Mouse (Mus musculus): ENCODE measurements at regions not wholly inside any gene's neighbourhood (a gene's known extent, or its start where the extent isn't known, plus 50 kb on each side); places are given as distances from the start of the nearest gene placed in this dataset.

GRCm38 (mm10) chr2:103848923-103849700 is 51.7 kb upstream of the Caprin1 start:
- intact Hi-C loops (cut with DNase I) = loop anchor here (5.0 kb wide), 2 partner anchors 52 to 282 kb away; partner anchors contain the start of genes Abtb2 and Caprin1
- peak; percentile 43 to 73 for DNase-seq

- intact Hi-C loops (cut with DNase I) = loop anchor here (5.0 kb wide), 2 partner anchors 53 to 283 kb away; partner anchors contain the start of genes Abtb2 and Caprin1
- no peak for DNase-seq
These were observed 52.5 kb upstream of the Caprin1 start for GRCm38 (mm10) chr2:103849766-103850530.

GRCm38 (mm10) chr2:103850531-103850816 is 53.0 kb upstream of the Caprin1 start:
- intact Hi-C loops (cut with DNase I) = no loop called here
- DNase-seq = no peak

- peak; percentile 36 to 37 for DNase-seq
- intact Hi-C loops (cut with DNase I) = no loop called here
These were observed 53.7 kb upstream of the Caprin1 start for GRCm38 (mm10) chr2:103851171-103851570.

- intact Hi-C loops (cut with DNase I) = loop anchor here (10.0 kb wide), 1 partner anchor 116 kb away; no protein-coding TSS in a partner anchor
- DNase-seq = no peak
These were observed 63.8 kb upstream of the Caprin1 start for GRCm38 (mm10) chr2:103861226-103861625.

- intact Hi-C loops (cut with DNase I) = loop anchor here (10.0 kb wide), 1 partner anchor 119 kb away; no protein-coding TSS in a partner anchor
- no peak for DNase-seq
These were observed 66.8 kb upstream of the Caprin1 start for GRCm38 (mm10) chr2:103864254-103864653.

GRCm38 (mm10) chr2:103865319-103866171 is 68.1 kb upstream of the Caprin1 start:
- peak; percentile 34 to 71 for DNase-seq
- intact Hi-C loops (cut with DNase I) = loop anchor here (10.0 kb wide), 1 partner anchor 121 kb away; no protein-coding TSS in a partner anchor

GRCm38 (mm10) chr2:103867241-103867957 is 70.0 kb upstream of the Caprin1 start:
- intact Hi-C loops (cut with DNase I) = loop anchor here (10.0 kb wide), 1 partner anchor 123 kb away; no protein-coding TSS in a partner anchor
- DNase-seq = no peak

GRCm38 (mm10) chr2:103867958-103868330 is 70.5 kb upstream of the Caprin1 start:
- DNase-seq = no peak
- intact Hi-C loops (cut with DNase I) = loop anchor here (10.0 kb wide), 1 partner anchor 123 kb away; no protein-coding TSS in a partner anchor

GRCm38 (mm10) chr2:103868655-103869054 is 71.2 kb upstream of the Caprin1 start:
- no peak for DNase-seq
- intact Hi-C loops (cut with DNase I) = loop anchor here (10.0 kb wide), 1 partner anchor 124 kb away; no protein-coding TSS in a partner anchor

GRCm38 (mm10) chr2:103871522-103872276 is 74.2 kb upstream of the Caprin1 start:
- intact Hi-C loops (cut with DNase I) = loop anchor here (1.0 kb wide), 1 partner anchor 111 kb away; no protein-coding TSS in a partner anchor
- DNase-seq = peak; percentile 81 to 84

GRCm38 (mm10) chr2:103872277-103872636 is 74.8 kb upstream of the Caprin1 start:
- intact Hi-C loops (cut with DNase I) = loop anchor here (1.0 kb wide), 1 partner anchor 110 kb away; no protein-coding TSS in a partner anchor
- no peak for DNase-seq

- DNase-seq = no peak
- intact Hi-C loops (cut with DNase I) = no loop called here
These were observed 75.9 kb upstream of the Caprin1 start for GRCm38 (mm10) chr2:103873381-103873780.

GRCm38 (mm10) chr2:103874466-103874865 is 77.0 kb upstream of the Caprin1 start:
- intact Hi-C loops (cut with DNase I) = no loop called here
- no peak for DNase-seq

- no peak for DNase-seq
- intact Hi-C loops (cut with DNase I) = no loop called here
These were observed 78.3 kb upstream of the Caprin1 start for GRCm38 (mm10) chr2:103875754-103876153.

GRCm38 (mm10) chr2:103876236-103876635 is 78.8 kb upstream of the Caprin1 start:
- intact Hi-C loops (cut with DNase I) = no loop called here
- DNase-seq = no peak

- intact Hi-C loops (cut with DNase I) = no loop called here
- no peak for DNase-seq
These were observed 76.6 kb upstream of the Lmo2 start for GRCm38 (mm10) chr2:103881026-103881763.

- no peak for DNase-seq
- intact Hi-C loops (cut with DNase I) = no loop called here
These were observed 72.9 kb upstream of the Lmo2 start for GRCm38 (mm10) chr2:103884926-103885325.

Measured in heart, postnatal 14 days (tissue).